In genomic region chr10:75694567-75694966, GRCm38 (mm10) we compare ENCODE assay signal across 13 mouse cellular contexts. TPM values are rescaled to one million over a fixed set of nuclear protein-coding genes. Genes with fewer than 3 reads are reported as not detected.
"Had no signal": no experiment of that assay in that cellular context is flagged by ENCODE, and none has a peak within 500 bp of the region (broad histone marks: within the 10 kb centered on the region; RNA-seq: fewer than 3 reads in every experiment).

No protein-coding gene starts in this region.

- H3K9me3 ChIP-seq: intestine, embryonic 15.5 days; limb, embryonic 10.5 days; lung, embryonic 15.5 days; megakaryocyte, embryonic 14.5 days; midbrain, embryonic 13.5 days; neural tube, embryonic 12.5 days had no signal

- H3K27ac ChIP-seq: intestine, embryonic 15.5 days; layer of hippocampus, adult 2 months; limb, embryonic 10.5 days; lung, embryonic 15.5 days; macrophage; midbrain, embryonic 13.5 days; neural tube, embryonic 12.5 days; stomach, postnatal 0 days had no signal

- ATAC-seq: intestine, embryonic 15.5 days; midbrain, embryonic 13.5 days had no signal

- H3K4me2 ChIP-seq: intestine, embryonic 15.5 days; lung, embryonic 15.5 days; midbrain, embryonic 13.5 days; neural tube, embryonic 12.5 days had no signal

- DNase-seq: kidney, adult 18-20 months; lung, postnatal 14 days; thymus, postnatal 4 days had no signal

- H3K4me1 ChIP-seq: intestine, embryonic 15.5 days; limb, embryonic 10.5 days; lung, embryonic 15.5 days; midbrain, embryonic 13.5 days; neural tube, embryonic 12.5 days had no signal

- H3K9ac ChIP-seq: intestine, embryonic 15.5 days; lung, embryonic 15.5 days; midbrain, embryonic 13.5 days; neural tube, embryonic 12.5 days had no signal

- H3K27me3 ChIP-seq: intestine, embryonic 15.5 days; lung, embryonic 15.5 days; midbrain, embryonic 13.5 days; neural tube, embryonic 12.5 days had no signal

- H3K4me3 ChIP-seq: intestine, embryonic 15.5 days; layer of hippocampus, adult 2 months; limb, embryonic 10.5 days; lung, embryonic 15.5 days; megakaryocyte, embryonic 14.5 days; midbrain, embryonic 13.5 days; neural tube, embryonic 12.5 days had no signal

RNA-seq across cellular contexts. Expression of gene Susd2, which starts 50.8 kb away (rescaled TPM):
- total RNA-seq: monocyte, adult 5-6 weeks had no signal
